Mouse (Mus musculus) olfactory bulb, adult 2 months (tissue): ENCODE results near the gene Olfr373.

ENCODE experiments used
- CTCF ChIP-seq: fragments of 200-500 bp; IDR thresholded peaks from 2 replicates; pipeline ENCODE4 v1.5.1; 2012; ENCODE audit warnings: low read depth, mild to moderate bottlenecking, low read length, moderate library complexity; ENCODE audit not compliant: insufficient read depth
- POLR2A ChIP-seq: fragments of 200-500 bp; IDR thresholded peaks from 2 replicates; pipeline ENCODE4 v1.6.1; 2012; ENCODE audit warnings: mild to moderate bottlenecking, low read depth, low read length, moderate library complexity; ENCODE audit not compliant: insufficient read depth

- TF ChIP-seq POLR2A (no peak), CTCF (no peak)
Observed at GRCm38 (mm10) chr8:72143256-72143824, 60.4 kb downstream of the Olfr373 start.
